Mouse (Mus musculus): ENCODE data around the gene Gm38393. TPM values are rescaled to one million over a fixed set of nuclear protein-coding genes. Genes with fewer than 3 reads are reported as not detected.

Gene Gm38393
- polyA plus RNA-seq (2012; rRNA removed), result 9.4 and 10.0 TPM in 2 replicates

GRCm38 (mm10) chr7:60004606-60005330 is at the start of gene Gm38393, which contains the start of gene Snurf:
Gene Gm38393 (minus strand): TSS chr7:60005064.
Gene Snurf (minus strand): TSS chr7:60005049.

Other genes with a start within 250 kb of the Gm38393 start
- not detected in 2 replicates for gene Snurf, start within 50 bp of the Gm38393 start, polyA plus RNA-seq (2012; rRNA removed)
- gene Snrpn, start 135.2 kb upstream of the Gm38393 start, polyA plus RNA-seq (2012; rRNA removed), result 552 and 561 TPM in 2 replicates

Data from central nervous system, embryonic 18 days (tissue).